Mouse (Mus musculus) bone marrow, adult 2 months (tissue): ENCODE data around the gene March1.

Source experiments
- CTCF ChIP-seq: fragments of 200-500 bp; IDR thresholded peaks from 2 replicates; pipeline ENCODE4 v1.5.1; 2011; ENCODE audit warnings: low read length, control low read depth; ENCODE audit not compliant: control insufficient read depth, insufficient read depth
- POLR2A ChIP-seq: fragments of 200-500 bp; IDR thresholded peaks from 2 replicates; pipeline ENCODE4 v1.6.1; 2011; ENCODE audit warnings: low read depth, mild to moderate bottlenecking, control low read depth, low read length, borderline replicate concordance; ENCODE audit not compliant: control insufficient read depth

- TF ChIP-seq CTCF (no peak), POLR2A (no peak)
These were observed 826.4 kb downstream of the March1 start for GRCm38 (mm10) chr8:66444141-66444540.
